Mouse (Mus musculus): ENCODE data around the gene Top2a. TPM values are rescaled to one million over a fixed set of nuclear protein-coding genes. Genes with fewer than 3 reads are reported as not detected.
A peak's percentile ranks its signal among the peaks of the same experiment; 100 is the strongest.

Top2a gene
- polyA plus RNA-seq, 1 experiment from 2014 or later: 362 TPM

DNA sequence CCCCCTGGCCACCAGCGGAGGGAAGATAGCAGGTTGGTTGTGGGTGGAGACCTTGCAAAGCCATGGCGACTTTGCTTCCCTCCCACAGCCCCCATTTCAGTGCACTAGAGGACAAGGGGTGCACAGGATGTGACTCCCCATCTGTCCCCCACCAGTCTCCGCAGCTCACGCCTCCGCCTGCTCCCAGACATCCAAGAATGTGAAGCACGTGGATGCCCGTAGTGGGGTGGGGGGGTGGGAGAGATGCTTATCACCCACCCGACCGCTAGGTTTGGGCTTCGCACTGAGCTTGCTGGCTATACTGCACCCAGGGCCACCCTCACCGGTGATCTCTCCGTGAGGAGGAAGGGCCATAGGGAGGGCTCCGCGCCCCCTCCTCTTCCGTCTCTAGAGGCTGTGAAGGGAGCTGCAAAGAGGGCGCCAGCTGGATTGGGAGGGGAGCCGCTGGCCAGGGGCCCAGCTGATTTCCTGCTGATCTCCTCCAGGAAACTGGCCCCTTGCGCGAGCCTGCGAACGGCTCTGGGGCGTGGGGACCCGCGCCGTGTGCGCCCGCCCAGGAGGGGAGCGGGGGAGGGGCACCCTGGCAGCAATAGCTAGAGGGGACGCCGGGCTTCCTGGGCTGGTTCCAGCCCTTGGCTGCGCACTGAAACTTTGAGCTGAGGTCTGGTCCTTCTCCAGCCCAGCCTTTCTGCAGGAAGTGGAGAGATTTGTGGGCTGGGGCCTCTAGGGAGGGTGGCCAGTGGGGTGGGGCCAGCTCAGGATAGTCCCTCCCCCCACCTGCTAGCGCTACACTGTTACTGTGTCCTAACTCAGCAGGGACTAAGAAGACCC, 60.6 kb downstream of the Top2a start:
- H3K36me3 ChIP-seq: peaks cover 29% of the 10 kb centered on the region
- peak overlapping the region; percentile 73 for H3K4me3 ChIP-seq (replicated peaks)
- WGBS: under 1% methylated on average over 32 of the region's 32 CpGs
- H3K9ac ChIP-seq (replicated peaks): peak overlapping the region; percentile 56
- H3K27ac ChIP-seq: peak overlapping the region; percentile 94
- peak overlapping the region; percentile 99 for H3K4me2 ChIP-seq
- no peaks in the 10 kb centered on the region for H3K27me3 ChIP-seq
- no peaks in the 10 kb centered on the region for H3K9me3 ChIP-seq
- peaks cover 97% of the 10 kb centered on the region for H3K4me1 ChIP-seq (replicated peaks)
- ATAC-seq (ENCODE audit: insufficient number of reproducible peaks, insufficient read depth, low FRiP score, low TSS enrichment, low read depth): peak; percentile 32

- Histone ChIP-seq H3K4me2 (peak overlapping the region; percentile 99), H3K9me3 (no peaks in the 10 kb centered on the region), H3K36me3 (peaks cover 28% of the 10 kb centered on the region), H3K4me1 (replicated peaks) (peaks cover 88% of the 10 kb centered on the region), H3K4me3 (replicated peaks) (peak overlapping the region; percentile 73), H3K9ac (replicated peaks) (peak overlapping the region; percentile 56), H3K27me3 (no peaks in the 10 kb centered on the region), H3K27ac (peak overlapping the region; percentile 94)
- WGBS: 7% methylated on average over 12 of the region's 12 CpGs
- ATAC-seq (ENCODE audit: insufficient number of reproducible peaks, insufficient read depth, low FRiP score, low TSS enrichment, low read depth): no peak
Observed at GRCm38 (mm10) chr11:98962421-98963095, 61.4 kb downstream of the Top2a start.

DNA sequence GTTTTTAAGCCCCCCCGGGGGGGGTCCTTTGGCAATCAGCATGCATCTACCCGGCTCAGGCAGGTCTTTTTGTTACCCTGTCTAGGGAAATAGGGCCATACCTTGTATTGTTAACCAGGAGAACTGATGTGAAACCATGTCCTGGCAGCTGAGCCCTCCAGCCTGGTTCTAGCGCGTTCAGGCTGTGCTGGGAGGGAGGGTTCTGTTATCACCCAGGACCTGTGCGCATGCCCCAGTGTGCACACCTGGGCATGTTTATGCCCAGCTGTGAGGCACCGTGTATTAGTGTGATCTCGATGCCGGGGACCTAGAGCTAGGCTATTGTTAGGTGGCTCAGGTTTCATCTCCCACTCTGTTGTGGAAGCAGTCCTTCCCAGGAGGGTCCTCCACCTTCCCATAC, 62.2 kb downstream of the Top2a start:
- no peaks in the 10 kb centered on the region for H3K9me3 ChIP-seq
- H3K4me2 ChIP-seq: peak overlapping the region; percentile 99
- peaks cover 28% of the 10 kb centered on the region for H3K36me3 ChIP-seq
- peaks cover 81% of the 10 kb centered on the region for H3K4me1 ChIP-seq (replicated peaks)
- 6% methylated on average over 8 of the region's 8 CpGs for WGBS
- no peaks in the 10 kb centered on the region for H3K27me3 ChIP-seq
- H3K27ac ChIP-seq: peak overlapping the region; percentile 35; the same call in 1 of the 2 replicates
- ATAC-seq (ENCODE audit: insufficient number of reproducible peaks, insufficient read depth, low FRiP score, low TSS enrichment, low read depth): no peak
- H3K4me3 ChIP-seq (replicated peaks): peak overlapping the region; percentile 73
- peak overlapping the region; percentile 79 for H3K9ac ChIP-seq (replicated peaks)

DNA sequence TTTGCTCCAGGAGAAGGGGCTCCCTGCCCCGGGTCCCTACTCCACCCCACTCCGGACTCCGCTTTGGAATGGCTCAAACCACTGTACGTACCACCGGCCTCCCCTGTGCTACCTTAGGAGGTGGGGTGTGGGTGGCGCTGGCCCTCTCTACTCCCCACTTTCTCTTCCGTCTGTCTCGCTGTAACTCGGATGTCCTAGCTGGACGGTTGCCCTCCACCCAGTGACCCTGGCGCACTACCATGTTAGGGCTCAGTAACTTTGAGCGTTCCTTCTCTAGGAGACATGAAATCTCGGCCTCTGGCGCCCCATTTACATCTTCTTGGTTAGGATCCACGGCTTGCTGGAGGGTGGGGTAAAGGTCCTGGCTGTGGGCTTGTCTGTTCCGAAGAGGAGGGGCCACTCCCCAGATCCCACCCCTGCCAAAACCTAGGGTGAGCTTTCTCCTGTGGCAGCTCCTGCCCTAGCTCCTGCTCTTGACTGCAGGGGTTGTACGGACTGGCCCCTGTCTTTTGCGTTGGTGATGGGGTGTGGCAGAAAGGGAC, 62.9 kb downstream of the Top2a start:
- Histone ChIP-seq H3K27ac (peak overlapping the region; percentile 76), H3K4me3 (replicated peaks) (peak overlapping the region; percentile 73), H3K4me2 (peak overlapping the region; percentile 99), H3K9ac (replicated peaks) (peak overlapping the region; percentile 79), H3K36me3 (peaks cover 28% of the 10 kb centered on the region), H3K4me1 (replicated peaks) (peaks cover 74% of the 10 kb centered on the region), H3K9me3 (no peaks in the 10 kb centered on the region), H3K27me3 (no peaks in the 10 kb centered on the region)
- 2% methylated on average over 18 of the region's 18 CpGs for WGBS
- no peak for ATAC-seq (ENCODE audit: insufficient number of reproducible peaks, insufficient read depth, low FRiP score, low TSS enrichment, low read depth)

GRCm38 (mm10) chr11:98960313-98960906, 63.6 kb downstream of the Top2a start:
- H3K36me3 ChIP-seq: peaks cover 27% of the 10 kb centered on the region
- H3K9me3 ChIP-seq: no peaks in the 10 kb centered on the region
- 0 out of 2 replicates have a peak, but pooled peaks have one; percentile 4 for ATAC-seq (ENCODE audit: insufficient number of reproducible peaks, insufficient read depth, low FRiP score, low TSS enrichment, low read depth)
- H3K4me3 ChIP-seq (replicated peaks): peak overlapping the region; percentile 73
- H3K27me3 ChIP-seq: no peaks in the 10 kb centered on the region
- peaks cover 73% of the 10 kb centered on the region for H3K4me1 ChIP-seq (replicated peaks)
- peak overlapping the region; percentile 76 for H3K27ac ChIP-seq
- H3K4me2 ChIP-seq: peak overlapping the region; percentile 99
- H3K9ac ChIP-seq (replicated peaks): peak overlapping the region; percentile 79
- WGBS: under 1% methylated on average over 49 of the region's 53 CpGs

GRCm38 (mm10) chr11:98959437-98960312, 64.3 kb downstream of the Top2a start:
- Histone ChIP-seq H3K4me2 (peak overlapping the region; percentile 99), H3K9me3 (no peaks in the 10 kb centered on the region), H3K4me1 (replicated peaks) (peaks cover 73% of the 10 kb centered on the region), H3K36me3 (peaks cover 27% of the 10 kb centered on the region), H3K9ac (replicated peaks) (peak overlapping the region; percentile 79), H3K27ac (peak overlapping the region; percentile 76), H3K4me3 (replicated peaks) (peak overlapping the region; percentile 73), H3K27me3 (no peaks in the 10 kb centered on the region)
- whole genome bisulfite sequencing: under 1% methylated on average over 43 of the region's 43 CpGs
- ATAC-seq (ENCODE audit: insufficient number of reproducible peaks, insufficient read depth, low FRiP score, low TSS enrichment, low read depth): peak; percentile 13; the same call in 1 of the 2 replicates

- WGBS: 75% methylated on average over 10 of the region's 10 CpGs
- Histone ChIP-seq H3K36me3 (peaks cover 41% of the 10 kb centered on the region), H3K27me3 (no peaks in the 10 kb centered on the region), H3K27ac (no peak overlapping the region), H3K4me3 (replicated peaks) (no peak overlapping the region), H3K9me3 (no peaks in the 10 kb centered on the region), H3K9ac (replicated peaks) (no peak overlapping the region), H3K4me2 (no peak overlapping the region), H3K4me1 (replicated peaks) (peaks cover 69% of the 10 kb centered on the region)
- ATAC-seq (ENCODE audit: insufficient number of reproducible peaks, insufficient read depth, low FRiP score, low TSS enrichment, low read depth): no peak
Observed at GRCm38 (mm10) chr11:98956340-98956739, 67.6 kb downstream of the Top2a start.

DNA sequence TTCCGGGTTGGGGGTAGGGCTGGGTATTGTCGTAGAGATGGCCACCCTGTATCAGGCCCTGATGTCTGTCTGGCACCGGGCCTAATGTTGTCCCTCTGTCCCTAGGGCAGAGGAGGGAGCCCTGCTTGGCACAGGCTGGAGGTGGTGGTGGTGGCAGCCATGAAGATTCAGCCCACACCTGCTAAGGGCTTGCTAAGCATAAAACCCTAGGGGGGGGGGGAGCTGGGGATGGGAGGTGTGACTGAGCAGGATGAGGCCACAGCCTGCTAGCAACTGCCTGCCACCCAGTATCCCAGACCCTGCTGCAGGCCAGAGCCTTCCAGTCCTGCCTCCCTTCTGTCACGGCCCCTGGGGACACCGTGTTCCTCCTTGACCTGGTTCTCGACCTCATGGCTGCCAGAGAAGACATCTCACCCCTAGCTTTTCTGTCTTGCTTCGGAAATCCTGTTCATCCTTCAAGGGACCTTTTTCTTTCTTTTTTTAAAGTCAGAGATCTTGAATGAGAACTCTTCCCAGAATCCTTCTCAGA, 68.2 kb downstream of the Top2a start:
- H3K4me2 ChIP-seq: peak overlapping the region; percentile 39; the same call in 1 of the 2 replicates
- ATAC-seq (ENCODE audit: insufficient number of reproducible peaks, insufficient read depth, low FRiP score, low TSS enrichment, low read depth): no peak
- no peak overlapping the region for H3K4me3 ChIP-seq (replicated peaks)
- H3K27me3 ChIP-seq: no peaks in the 10 kb centered on the region
- WGBS: 31% methylated on average over 6 of the region's 7 CpGs
- 0 out of 2 replicates have a peak overlapping the region, but pooled peaks have one; percentile 18 for H3K9ac ChIP-seq (replicated peaks)
- H3K27ac ChIP-seq: peak overlapping the region; percentile 69; the same call in 1 of the 2 replicates
- no peaks in the 10 kb centered on the region for H3K9me3 ChIP-seq
- H3K36me3 ChIP-seq: peaks cover 46% of the 10 kb centered on the region
- peaks cover 69% of the 10 kb centered on the region for H3K4me1 ChIP-seq (replicated peaks)

- H3K9me3 ChIP-seq: no peaks in the 10 kb centered on the region
- H3K4me1 ChIP-seq (replicated peaks): peaks cover 68% of the 10 kb centered on the region
- H3K27ac ChIP-seq: peak overlapping the region; percentile 69
- H3K4me2 ChIP-seq: peak overlapping the region; percentile 39
- H3K9ac ChIP-seq (replicated peaks): peak overlapping the region; percentile 18; the same call in 1 of the 2 replicates
- no peak for ATAC-seq (ENCODE audit: insufficient number of reproducible peaks, insufficient read depth, low FRiP score, low TSS enrichment, low read depth)
- H3K4me3 ChIP-seq (replicated peaks): no peak overlapping the region
- peaks cover 53% of the 10 kb centered on the region for H3K36me3 ChIP-seq
- WGBS: 16% methylated on average over 16 of the region's 17 CpGs
- no peaks in the 10 kb centered on the region for H3K27me3 ChIP-seq
Observed at GRCm38 (mm10) chr11:98954801-98955706, 68.9 kb downstream of the Top2a start.
